Mouse (Mus musculus): ENCODE data around the gene Fam189a1.

The Fam189a1 gene

DNA sequence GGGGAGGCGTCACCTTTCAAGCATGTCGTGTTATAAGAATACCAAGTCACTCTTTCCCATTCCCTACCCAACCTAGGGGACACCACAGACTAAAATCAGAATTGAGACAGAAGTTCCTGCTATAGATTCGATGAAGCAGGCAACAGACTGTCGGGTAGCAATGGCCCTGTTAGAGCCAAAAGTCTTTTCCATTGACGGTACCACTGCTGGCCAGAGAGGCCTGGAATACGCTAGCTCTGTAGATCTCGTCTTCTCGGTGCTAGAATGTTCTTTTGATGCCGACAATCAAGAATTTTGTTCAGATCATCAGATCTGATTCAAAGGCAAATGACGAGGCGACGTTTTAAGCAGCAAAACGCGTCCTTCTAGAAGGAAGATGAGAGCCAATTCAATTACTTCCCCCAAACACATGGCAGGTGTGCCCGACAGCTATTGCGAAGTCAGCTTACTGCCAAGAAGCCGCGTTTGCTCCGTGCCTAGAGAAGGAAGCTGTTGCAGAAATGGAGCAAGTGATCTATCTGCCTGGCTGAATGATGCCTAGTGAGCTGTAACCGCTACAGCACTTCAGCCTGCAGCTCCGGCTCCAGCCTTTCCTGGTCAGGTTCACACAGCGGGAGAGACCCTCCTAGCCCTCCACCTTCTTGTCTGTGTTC is 171.8 kb downstream of the Fam189a1 start:
- H3K36me3 ChIP-seq (ENCODE audit: control insufficient read depth, insufficient read depth, low read length, poor library complexity, severe bottlenecking), result no peaks in the 10 kb centered on the region
- no peaks in the 10 kb centered on the region for H3K27me3 ChIP-seq (ENCODE audit: control insufficient read depth, insufficient read depth, low read length, poor library complexity, severe bottlenecking)
- DNase-seq (ENCODE audit: low read depth, low spot score), result no peak

GRCm38 (mm10) chr7:64981511-64982235 is 174.7 kb downstream of the Fam189a1 start:
- Histone ChIP-seq H3K27me3 (ENCODE audit: control insufficient read depth, insufficient read depth, low read length, poor library complexity, severe bottlenecking) (no peaks in the 10 kb centered on the region; the same call in 1 of the 2 replicates), H3K36me3 (ENCODE audit: control insufficient read depth, insufficient read depth, low read length, poor library complexity, severe bottlenecking) (no peaks in the 10 kb centered on the region)
- DNase-seq (ENCODE audit: low read depth, low spot score), result no peak

DNA sequence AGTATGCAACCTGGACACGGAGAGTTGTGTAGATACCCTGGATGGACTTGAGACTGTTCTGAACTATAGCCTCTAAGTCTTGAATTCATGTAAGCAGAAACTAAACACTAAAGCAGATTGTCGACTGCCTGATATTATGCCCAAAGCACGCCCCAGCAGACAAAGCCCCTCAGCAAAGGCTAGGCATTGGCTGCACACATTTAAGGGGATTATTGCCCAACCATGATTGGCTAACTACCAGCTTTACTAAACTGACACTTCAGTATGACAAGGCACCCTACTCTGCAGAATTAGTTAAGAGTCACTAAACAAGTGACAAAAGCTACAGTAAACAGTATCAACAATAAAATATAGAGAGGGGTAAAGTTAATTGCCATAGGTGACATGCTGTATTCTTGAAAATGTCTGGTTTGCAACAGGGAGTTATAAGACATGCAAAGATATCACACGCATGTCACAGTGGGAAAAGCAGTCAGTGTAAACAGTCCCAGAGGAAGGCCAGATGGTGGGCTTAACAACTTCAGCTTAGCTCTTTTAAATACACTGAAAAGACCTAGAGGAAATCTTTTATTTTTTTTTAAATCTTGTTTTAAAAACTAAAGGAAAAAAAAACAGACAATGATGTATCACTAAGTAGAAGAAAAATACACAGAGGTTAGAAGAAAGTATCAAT is 182.6 kb downstream of the Fam189a1 start:
- no peak for DNase-seq (ENCODE audit: low read depth, low spot score)
- Histone ChIP-seq H3K36me3 (ENCODE audit: control insufficient read depth, insufficient read depth, low read length, poor library complexity, severe bottlenecking) (no peaks in the 10 kb centered on the region), H3K27me3 (ENCODE audit: control insufficient read depth, insufficient read depth, low read length, poor library complexity, severe bottlenecking) (no peaks in the 10 kb centered on the region; the same call in 1 of the 2 replicates)

DNA sequence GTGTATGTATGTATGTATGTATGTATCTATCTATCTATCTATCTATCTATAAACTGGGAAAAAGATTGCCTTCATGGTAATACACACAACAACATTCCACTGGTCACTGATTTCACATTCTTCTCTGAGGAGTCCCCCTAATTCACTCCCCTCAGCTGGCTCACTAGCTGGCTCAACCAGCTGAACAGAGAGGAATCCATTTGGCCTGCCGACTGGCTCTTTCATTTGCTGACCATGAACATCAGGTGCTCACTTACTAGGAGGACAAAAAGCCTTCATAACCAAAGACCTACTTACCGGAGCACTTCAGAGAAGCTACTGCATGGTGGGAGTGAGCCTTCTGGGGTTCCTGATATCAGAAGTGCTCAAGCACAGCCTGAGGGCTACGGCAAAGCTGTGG is 194.2 kb downstream of the Fam189a1 start:
- no peak for DNase-seq (ENCODE audit: low read depth, low spot score)
- H3K36me3 ChIP-seq (ENCODE audit: control insufficient read depth, insufficient read depth, low read length, poor library complexity, severe bottlenecking), result no peaks in the 10 kb centered on the region
- H3K27me3 ChIP-seq (ENCODE audit: control insufficient read depth, insufficient read depth, low read length, poor library complexity, severe bottlenecking), result no peaks in the 10 kb centered on the region

GRCm38 (mm10) chr7:64959087-64959486 is 197.3 kb downstream of the Fam189a1 start:
- DNase-seq (ENCODE audit: low read depth, low spot score), result no peak
- H3K27me3 ChIP-seq (ENCODE audit: control insufficient read depth, insufficient read depth, low read length, poor library complexity, severe bottlenecking), result no peaks in the 10 kb centered on the region
- no peaks in the 10 kb centered on the region for H3K36me3 ChIP-seq (ENCODE audit: control insufficient read depth, insufficient read depth, low read length, poor library complexity, severe bottlenecking)

DNA sequence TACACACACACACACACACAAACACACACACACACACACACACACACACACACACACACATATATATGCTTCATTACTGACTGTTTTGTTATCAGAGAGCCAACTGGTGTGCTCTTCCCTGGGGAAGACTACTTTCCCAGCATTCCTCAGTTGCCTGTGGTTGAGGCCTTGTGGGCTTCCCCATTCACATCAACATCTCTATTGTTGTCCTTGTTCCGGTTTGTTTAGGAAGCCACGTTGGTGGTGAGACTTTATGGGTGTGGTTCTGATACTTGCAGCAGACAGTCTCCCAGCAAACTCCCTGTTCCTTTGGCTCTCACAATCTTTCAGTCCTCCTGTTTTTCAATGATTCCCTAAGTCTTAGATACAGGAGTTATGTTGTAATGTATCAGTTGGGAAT is 204.2 kb downstream of the Fam189a1 start:
- H3K36me3 ChIP-seq (ENCODE audit: control insufficient read depth, insufficient read depth, low read length, poor library complexity, severe bottlenecking), result no peaks in the 10 kb centered on the region
- no peaks in the 10 kb centered on the region for H3K27me3 ChIP-seq (ENCODE audit: control insufficient read depth, insufficient read depth, low read length, poor library complexity, severe bottlenecking)
- no peak for DNase-seq (ENCODE audit: low read depth, low spot score)

GRCm38 (mm10) chr7:64950771-64951099 is 205.6 kb downstream of the Fam189a1 start:
- Histone ChIP-seq H3K27me3 (ENCODE audit: control insufficient read depth, insufficient read depth, low read length, poor library complexity, severe bottlenecking) (no peaks in the 10 kb centered on the region), H3K36me3 (ENCODE audit: control insufficient read depth, insufficient read depth, low read length, poor library complexity, severe bottlenecking) (no peaks in the 10 kb centered on the region)
- DNase-seq (ENCODE audit: low read depth, low spot score), result no peak

- peak; percentile 6 for DNase-seq (ENCODE audit: low read depth, low spot score)
- no peaks in the 10 kb centered on the region for H3K36me3 ChIP-seq (ENCODE audit: control insufficient read depth, insufficient read depth, low read length, poor library complexity, severe bottlenecking)
Observed at GRCm38 (mm10) chr7:64949910-64950770, 206.2 kb downstream of the Fam189a1 start.

DNA sequence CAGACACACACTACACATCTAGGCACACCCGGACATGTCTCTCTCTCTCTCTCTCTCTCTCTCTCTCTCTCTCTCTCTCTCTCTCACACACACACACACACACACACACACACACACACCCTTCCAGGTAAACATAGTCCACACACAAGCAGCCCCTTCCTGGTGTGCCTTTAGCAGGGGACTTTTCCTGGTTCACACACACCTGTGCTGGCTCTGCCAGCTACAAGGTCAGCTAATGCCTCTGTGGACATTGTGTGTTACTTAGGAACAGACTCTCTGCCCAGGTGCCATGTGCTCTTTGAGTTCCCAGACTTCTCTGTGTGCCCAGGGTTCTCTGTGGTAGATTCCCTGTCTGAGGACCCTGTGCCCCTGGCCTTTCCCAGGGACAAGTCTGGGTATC is 206.9 kb downstream of the Fam189a1 start:
- H3K27me3 ChIP-seq (ENCODE audit: control insufficient read depth, insufficient read depth, low read length, poor library complexity, severe bottlenecking), result no peaks in the 10 kb centered on the region
- H3K36me3 ChIP-seq (ENCODE audit: control insufficient read depth, insufficient read depth, low read length, poor library complexity, severe bottlenecking), result no peaks in the 10 kb centered on the region
- no peak for DNase-seq (ENCODE audit: low read depth, low spot score)

More at GRCm38 (mm10) chr7:64949910-64950770, 206.2 kb downstream of the Fam189a1 start:
- H3K27me3 ChIP-seq (ENCODE audit: control insufficient read depth, insufficient read depth, low read length, poor library complexity, severe bottlenecking), result no peaks in the 10 kb centered on the region

DNA sequence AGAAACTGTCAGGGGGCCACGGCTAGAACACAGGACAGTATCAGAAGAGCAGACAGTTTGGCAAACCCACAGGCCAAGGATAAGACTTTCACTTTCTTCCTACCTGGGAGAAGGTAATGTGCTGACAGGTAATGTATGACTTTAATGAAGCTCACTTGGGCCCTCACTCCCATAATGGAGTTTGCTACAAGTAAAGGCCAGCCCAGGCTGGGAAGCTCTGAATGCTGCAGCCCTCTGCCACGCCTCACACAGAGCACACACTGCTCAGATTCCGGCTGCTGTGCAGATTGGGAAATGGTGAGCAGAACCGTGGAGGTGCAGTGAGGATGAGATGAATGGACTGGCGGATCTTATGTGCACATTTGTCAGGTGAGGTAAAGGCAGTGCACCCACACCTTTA is 211.7 kb downstream of the Fam189a1 start:
- H3K36me3 ChIP-seq (ENCODE audit: control insufficient read depth, insufficient read depth, low read length, poor library complexity, severe bottlenecking), result no peaks in the 10 kb centered on the region
- no peaks in the 10 kb centered on the region for H3K27me3 ChIP-seq (ENCODE audit: control insufficient read depth, insufficient read depth, low read length, poor library complexity, severe bottlenecking)
- DNase-seq (ENCODE audit: low read depth, low spot score), result no peak

DNA sequence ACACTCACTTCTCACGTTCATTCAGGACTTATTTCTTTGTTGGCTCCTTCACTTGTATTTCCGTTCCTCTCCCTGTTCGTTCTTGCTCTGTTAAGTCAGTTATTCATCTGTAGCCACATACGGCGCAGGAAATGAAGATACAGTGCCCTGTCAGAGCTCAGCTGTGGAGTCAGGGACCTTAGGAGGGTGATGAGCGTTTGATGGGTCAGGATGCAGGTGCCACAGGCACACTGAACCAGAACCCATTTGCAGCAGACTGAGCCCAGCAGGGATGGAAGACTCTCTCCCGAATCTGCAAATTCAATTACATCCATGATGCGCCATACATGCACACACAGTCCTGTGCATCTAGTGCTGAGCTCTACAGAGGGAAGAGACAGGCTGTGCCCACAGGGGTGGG is 212.2 kb downstream of the Fam189a1 start:
- no peak for DNase-seq (ENCODE audit: low read depth, low spot score)
- H3K27me3 ChIP-seq (ENCODE audit: control insufficient read depth, insufficient read depth, low read length, poor library complexity, severe bottlenecking), result no peaks in the 10 kb centered on the region
- no peaks in the 10 kb centered on the region for H3K36me3 ChIP-seq (ENCODE audit: control insufficient read depth, insufficient read depth, low read length, poor library complexity, severe bottlenecking)

- Histone ChIP-seq H3K27me3 (ENCODE audit: control insufficient read depth, insufficient read depth, low read length, poor library complexity, severe bottlenecking) (no peaks in the 10 kb centered on the region), H3K36me3 (ENCODE audit: control insufficient read depth, insufficient read depth, low read length, poor library complexity, severe bottlenecking) (no peaks in the 10 kb centered on the region)
- no peak for DNase-seq (ENCODE audit: low read depth, low spot score)
Observed at GRCm38 (mm10) chr7:64936927-64937326, 219.4 kb downstream of the Fam189a1 start.

DNA sequence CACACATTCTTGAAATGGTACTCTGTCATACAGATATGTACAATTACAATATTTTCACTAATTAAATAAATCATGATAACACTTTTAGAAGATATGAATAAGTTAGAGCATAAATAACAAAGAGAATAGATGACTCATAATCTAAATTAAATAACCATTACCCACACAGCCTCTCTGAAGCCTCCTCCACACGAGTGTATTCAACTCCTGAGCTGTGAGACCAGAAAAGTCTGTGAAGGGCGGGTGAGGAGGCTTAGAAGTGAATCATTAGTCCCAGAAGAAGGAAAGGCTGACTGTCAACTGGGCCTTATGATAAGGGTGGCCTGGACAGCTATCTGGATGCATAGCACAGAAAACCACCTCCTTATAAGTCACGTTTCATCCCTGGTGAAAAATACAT is 222.3 kb downstream of the Fam189a1 start:
- H3K27me3 ChIP-seq (ENCODE audit: control insufficient read depth, insufficient read depth, low read length, poor library complexity, severe bottlenecking), result no peaks in the 10 kb centered on the region
- H3K36me3 ChIP-seq (ENCODE audit: control insufficient read depth, insufficient read depth, low read length, poor library complexity, severe bottlenecking), result no peaks in the 10 kb centered on the region
- no peak for DNase-seq (ENCODE audit: low read depth, low spot score)

DNA sequence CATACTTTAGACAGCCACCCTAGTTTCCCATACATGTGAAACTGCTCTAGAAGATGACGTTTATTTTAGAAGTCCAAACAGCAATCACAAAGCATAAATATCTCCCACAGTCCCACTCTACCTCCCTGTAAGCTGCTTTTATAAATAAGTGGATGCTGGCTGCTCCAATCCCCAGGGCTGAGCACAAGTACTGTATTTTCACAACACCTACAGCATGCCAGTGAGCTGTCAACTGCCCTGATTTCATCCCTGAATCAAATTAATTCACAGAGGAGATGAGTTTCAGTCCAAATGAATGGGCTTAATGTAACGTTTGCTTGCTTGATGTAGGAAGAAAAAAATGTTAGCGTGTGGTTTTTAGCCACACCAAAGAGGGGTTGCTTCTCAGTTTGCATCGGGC is 225.4 kb downstream of the Fam189a1 start:
- Histone ChIP-seq H3K27me3 (ENCODE audit: control insufficient read depth, insufficient read depth, low read length, poor library complexity, severe bottlenecking) (no peaks in the 10 kb centered on the region), H3K36me3 (ENCODE audit: control insufficient read depth, insufficient read depth, low read length, poor library complexity, severe bottlenecking) (no peaks in the 10 kb centered on the region)
- no peak for DNase-seq (ENCODE audit: low read depth, low spot score)

All from splenic B cell, adult 2 months (primary cell).